Mouse (Mus musculus) thymus, adult 18-20 months (tissue): Measurements from ENCODE around the gene Amfr.

Experiments
- DNase-seq, 2 experiments: peaks; one replicate each; pipeline ENCODE4 v3.0.0; 2022; ENCODE audit warnings: mixed read lengths in 2 of 2

The Amfr gene

GRCm38 (mm10) chr8:93980141-93980540 lies 32.5 kb downstream of the Amfr start:
- DNase-seq, result no peak

GRCm38 (mm10) chr8:93976446-93977211 lies 36.0 kb downstream of the Amfr start:
- DNase-seq, result no peak

DNA sequence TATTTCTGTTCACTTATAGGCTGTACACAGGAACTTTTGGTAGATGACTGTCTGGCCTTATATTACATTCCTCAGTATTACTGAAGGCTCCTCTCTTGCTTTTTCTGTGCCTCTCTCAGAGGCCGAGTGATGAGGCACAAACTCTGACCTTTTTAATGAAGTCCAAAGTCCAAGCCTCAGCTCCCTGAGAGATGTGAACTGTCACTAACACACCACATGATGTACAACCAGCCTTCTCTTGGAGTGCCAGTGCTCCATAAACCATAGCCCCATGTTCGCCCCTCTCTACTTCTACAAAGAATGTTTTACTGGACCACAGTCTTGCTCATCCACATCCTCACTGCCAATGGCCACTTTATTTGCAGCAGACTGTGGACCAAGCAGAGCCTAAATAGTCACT lies 37.3 kb downstream of the Amfr start:
- no peak for DNase-seq

DNA sequence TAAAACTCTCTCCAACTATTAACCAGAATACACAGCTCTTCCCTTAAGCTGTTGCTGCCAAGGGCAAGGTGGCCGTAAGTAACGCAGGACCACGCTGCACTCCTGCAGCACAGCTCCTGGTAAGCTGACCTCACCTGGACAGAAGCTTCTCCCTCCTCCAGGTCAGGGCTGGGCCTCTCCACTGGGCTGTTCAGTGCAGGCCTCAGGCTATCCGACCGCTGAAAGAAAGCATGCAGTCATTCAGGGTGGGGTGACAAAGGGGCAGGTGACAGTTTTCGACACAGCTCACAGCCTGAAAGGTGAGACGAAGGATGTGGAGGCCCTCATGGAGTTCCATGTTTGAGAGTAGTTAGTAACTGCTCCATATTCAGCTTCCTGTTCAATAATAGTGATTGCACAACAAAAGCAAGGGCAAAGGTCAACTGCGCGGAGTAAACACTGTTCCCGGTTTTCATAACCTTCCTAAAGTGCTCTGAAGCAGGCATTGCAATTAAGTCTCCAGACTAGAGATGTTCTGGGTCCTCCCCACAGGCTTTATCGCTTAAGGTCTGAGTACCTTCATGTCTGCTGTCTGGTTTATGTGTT lies 37.9 kb downstream of the Amfr start:
- no peak for DNase-seq

GRCm38 (mm10) chr8:93973831-93974375 lies 38.7 kb downstream of the Amfr start:
- DNase-seq, result no peak

DNA sequence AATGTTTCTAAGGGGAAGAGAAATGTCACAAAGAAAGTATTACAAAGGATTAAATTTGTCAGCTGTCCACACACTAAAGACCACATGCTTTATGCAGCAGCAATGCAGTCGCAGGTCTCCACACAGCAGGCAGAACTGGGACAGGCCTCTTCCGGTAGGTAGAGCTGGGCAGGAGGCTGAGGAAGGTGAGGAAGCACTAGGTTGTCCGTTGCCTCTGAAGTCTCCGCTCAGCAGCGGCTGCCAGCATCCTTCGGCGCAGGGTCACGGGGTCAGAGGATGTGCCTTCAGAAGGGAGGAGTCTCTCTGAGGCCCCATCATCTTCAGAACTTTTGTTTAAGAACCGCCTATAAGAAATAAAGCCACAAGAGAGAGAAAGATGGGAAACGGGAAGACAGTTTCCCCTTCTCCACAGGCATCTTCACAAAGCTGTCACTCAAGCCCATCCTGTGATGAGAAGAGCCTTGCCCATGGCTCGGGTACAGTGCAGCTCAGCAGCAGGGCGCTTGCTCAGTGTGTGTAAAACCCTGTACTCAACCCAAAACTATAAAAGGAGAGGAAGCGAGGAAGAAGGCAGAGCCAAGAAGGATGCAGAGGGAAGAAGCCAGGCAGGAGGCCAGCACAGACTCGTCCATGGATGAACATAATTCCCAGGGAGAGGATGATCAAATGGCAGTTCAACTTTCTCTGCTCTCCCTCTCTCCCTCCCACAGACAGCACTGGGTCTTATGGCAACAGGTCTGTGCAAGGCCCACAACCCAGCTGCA lies 39.5 kb downstream of the Amfr start:
- no peak for DNase-seq

- DNase-seq, result no peak
These were observed 40.4 kb downstream of the Amfr start for GRCm38 (mm10) chr8:93972211-93972610.

DNA sequence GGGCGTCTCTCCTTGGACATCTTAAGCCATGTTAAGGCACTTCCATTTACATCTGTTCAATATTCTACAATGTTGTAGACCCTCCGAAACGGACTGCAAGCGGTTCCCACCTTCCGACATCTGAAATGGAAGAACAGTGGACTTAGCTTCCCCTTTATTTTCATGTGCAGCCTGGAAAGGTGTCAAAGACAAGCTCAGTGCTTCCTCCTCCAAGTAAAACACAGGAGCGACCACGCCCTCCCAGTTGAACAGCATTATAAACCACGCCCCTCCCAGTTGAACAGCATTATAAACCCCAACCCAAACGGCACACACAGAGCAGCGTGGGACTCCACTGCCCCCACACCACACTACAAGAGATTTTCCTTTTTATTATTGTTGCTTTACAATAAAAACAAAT lies 41.2 kb downstream of the Amfr start:
- no peak for DNase-seq

DNA sequence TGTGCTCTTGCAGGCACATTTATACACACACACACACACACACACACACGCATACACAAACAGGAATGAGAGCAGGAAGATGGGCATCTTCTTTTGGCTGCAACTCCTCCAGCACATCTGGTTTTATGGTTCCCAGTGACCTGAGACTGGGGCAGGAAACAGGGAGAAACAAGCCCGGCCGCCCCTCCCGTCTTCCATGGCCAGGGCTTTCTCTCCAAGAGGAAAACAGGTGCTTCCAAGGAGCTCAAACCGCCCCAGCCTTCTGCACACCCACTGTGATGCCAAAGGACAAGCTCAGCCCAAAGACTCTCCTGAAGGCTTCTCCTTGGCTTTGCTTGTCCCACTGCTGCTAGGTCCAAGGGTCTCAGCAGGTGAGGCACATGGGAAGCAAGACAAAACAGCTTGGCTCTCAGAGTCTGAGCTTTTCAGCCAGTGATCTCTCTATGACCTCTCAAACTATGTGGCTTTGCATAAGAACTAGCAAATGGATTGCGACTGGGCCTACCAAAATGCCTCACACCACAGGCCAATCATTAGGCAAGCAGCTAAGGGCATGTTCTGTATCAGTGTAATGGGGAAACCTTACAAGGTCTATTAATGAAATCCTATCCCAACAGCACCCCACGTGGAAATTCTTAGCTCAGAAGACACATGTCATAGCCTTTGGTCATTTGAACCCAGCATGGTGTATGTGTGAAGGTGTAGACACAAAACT lies 42.9 kb downstream of the Amfr start:
- no peak for DNase-seq

DNA sequence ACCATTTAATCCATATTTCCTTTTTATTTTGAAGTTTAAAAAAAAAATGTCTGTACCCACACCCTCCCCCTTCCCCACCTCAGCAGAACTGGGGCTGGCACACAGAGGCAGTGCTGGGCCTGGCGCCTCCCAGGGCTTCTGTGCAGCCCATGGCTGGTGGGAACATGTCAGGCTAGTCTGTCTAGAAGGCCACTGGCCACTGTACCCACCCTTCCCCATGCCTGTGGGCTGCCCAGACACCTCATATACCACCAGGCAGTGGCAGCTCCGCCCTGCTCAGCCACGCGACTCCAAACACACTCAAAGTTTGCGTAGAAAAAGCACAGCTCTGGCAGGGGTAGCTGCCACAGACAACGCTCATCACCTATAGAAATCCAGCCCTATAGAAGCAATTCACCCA lies 44.3 kb downstream of the Amfr start:
- no peak for DNase-seq

GRCm38 (mm10) chr8:93960909-93961308 lies 51.7 kb downstream of the Amfr start:
- no peak for DNase-seq

GRCm38 (mm10) chr8:93958402-93958801 lies 54.2 kb downstream of the Amfr start:
- DNase-seq, result no peak

DNA sequence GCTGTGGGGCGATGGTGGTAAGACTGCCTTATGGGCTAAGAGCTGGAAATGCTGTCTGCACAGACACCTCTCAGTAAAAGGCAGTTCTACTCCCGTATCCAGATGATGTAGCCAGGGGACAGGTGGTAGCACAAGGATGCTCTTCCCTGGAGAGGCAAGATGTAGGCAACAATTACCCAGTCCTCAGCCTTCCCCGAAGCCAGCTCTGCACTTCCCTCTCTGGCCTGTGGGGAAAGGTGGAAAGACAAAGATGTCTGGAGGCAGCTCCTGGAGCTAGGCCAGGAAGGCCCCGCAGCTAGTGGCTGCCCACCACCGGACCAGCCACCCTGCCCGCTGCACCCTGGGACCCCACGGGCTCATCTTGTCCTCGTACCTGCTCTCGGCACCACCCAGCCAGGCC lies 60.1 kb downstream of the Amfr start:
- no peak for DNase-seq

GRCm38 (mm10) chr8:93950133-93950532 lies 62.5 kb downstream of the Amfr start:
- DNase-seq, result no peak

- no peak for DNase-seq
These were observed 66.2 kb downstream of the Amfr start for GRCm38 (mm10) chr8:93946397-93946796.

GRCm38 (mm10) chr8:93945781-93946180 lies 66.9 kb downstream of the Amfr start:
- DNase-seq, result no peak

- DNase-seq, result no peak
These were observed 71.0 kb downstream of the Amfr start for GRCm38 (mm10) chr8:93941636-93942054.

DNA sequence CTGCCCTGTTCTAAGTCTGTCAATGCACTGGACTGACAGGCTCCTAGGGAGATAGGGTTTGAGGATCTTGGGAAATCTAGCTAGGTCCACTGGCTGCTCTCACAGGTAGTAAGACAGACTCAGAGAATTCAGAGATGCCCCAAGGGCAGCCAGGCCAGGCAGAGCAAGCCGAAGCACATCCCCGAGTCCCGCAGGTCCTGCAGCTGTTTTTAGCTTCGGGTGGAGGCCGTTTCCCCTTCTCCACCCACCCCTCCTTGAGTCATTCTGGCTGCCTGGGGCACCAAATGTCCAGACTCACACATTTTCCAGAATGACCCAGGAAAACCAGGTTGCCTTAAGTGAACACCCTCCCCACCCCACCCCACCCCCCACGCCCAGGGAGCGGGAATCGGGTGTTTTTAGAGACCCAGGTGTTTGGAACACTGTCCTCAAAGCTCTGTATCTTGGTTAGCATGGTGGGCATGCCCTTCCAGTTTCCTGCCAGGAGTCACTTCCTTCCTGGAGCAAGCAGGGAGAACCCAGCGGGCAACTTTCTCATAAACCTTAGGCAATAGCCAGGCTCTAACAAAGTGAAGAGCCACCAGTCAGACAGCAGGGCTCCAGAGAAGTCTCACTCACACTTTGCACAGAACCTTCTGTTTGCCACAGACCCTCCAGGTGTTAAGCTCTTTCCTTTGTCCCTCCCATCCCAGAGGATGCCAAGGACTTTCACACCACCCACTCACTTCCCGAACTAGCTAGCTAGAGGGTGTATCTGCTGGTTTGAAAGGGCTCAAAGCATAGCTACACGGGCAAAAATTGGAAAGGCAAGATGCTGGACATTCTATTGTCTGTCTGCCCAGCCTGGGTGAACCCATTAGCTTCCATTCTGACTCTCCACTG lies 71.9 kb downstream of the Amfr start:
- no peak for DNase-seq

- no peak for DNase-seq
These were observed 74.4 kb downstream of the Amfr start for GRCm38 (mm10) chr8:93938193-93938592.

DNA sequence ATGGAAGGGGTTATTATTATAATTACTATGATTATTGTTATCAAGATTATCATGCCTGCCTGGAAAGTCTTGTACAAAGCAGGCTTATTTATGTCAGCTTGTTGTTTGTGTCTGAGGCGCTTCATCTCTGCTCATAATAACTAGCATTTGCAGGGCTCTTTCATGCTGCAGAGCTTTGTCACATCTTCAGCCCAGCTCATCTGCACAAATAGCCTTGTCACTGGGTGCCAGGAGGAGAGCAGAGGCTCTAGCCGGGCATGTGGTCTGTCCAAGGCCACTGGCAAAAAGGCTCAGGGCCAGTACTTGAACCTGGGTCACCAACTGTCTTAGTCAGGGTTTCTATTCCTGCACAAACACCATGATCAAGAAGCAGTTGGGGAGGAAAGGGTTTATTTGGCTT lies 79.4 kb downstream of the Amfr start:
- DNase-seq, result no peak

GRCm38 (mm10) chr8:93932873-93933272 lies 79.8 kb downstream of the Amfr start:
- peak; percentile 30 to 31 for DNase-seq

GRCm38 (mm10) chr8:93931336-93931735 lies 81.3 kb downstream of the Amfr start:
- DNase-seq, result no peak
